Mouse (Mus musculus) bone marrow, adult 2 months (tissue): ENCODE data around the gene Tfap4.

Experiments used
- CTCF ChIP-seq: fragments of 200-500 bp; IDR thresholded peaks from 2 replicates; pipeline ENCODE4 v1.5.1; 2011; ENCODE audit warnings: low read length, control low read depth; ENCODE audit not compliant: control insufficient read depth, insufficient read depth
- POLR2A ChIP-seq: fragments of 200-500 bp; IDR thresholded peaks from 2 replicates; pipeline ENCODE4 v1.6.1; 2011; ENCODE audit warnings: low read depth, mild to moderate bottlenecking, control low read depth, low read length, borderline replicate concordance; ENCODE audit not compliant: control insufficient read depth

- no peak for TF ChIP-seq POLR2A
- TF ChIP-seq CTCF, result no peak
Measured at GRCm38 (mm10) chr16:4517906-4518305, 41.7 kb downstream of the Tfap4 start.
